Mouse (Mus musculus): ENCODE measurements around the gene Hoxa6.

GRCm38 (mm10) chr6:52236806-52237205, 28.3 kb upstream of the Hoxa6 start:
- no peak for TF ChIP-seq CTCF (IDR thresholded peaks at IDR 0.05; ENCODE audit: low read depth, low read length)
- no peak for TF ChIP-seq POLR2A (IDR thresholded peaks at IDR 0.05; ENCODE audit: insufficient read depth, low read length)

Data from ES-Bruce4 (cell line).